Mouse (Mus musculus): ENCODE measurements around the gene Olfr430.
"Not testable (repeated sequence)": the region's sequence is repeated elsewhere in the genome, so short reads cannot be mapped to it uniquely, and the experiment has no call there.

Olfr430 gene

GRCm38 (mm10) chr1:174066305-174066704 lies at the start of gene Olfr430:
TSS of gene Olfr430 (plus strand) at chr1:174066605.
- DNase-seq: no peak

GRCm38 (mm10) chr1:174031698-174032097 lies 34.7 kb upstream of the Olfr430 start, which contains the start of gene Ifi205:
TSS of gene Ifi205 (minus strand) at chr1:174031810.
- DNase-seq: no peak

- DNase-seq: no peak
These were observed 30.6 kb upstream of the Olfr430 start for GRCm38 (mm10) chr1:174035841-174036240.

GRCm38 (mm10) chr1:174038480-174038879 lies 27.9 kb upstream of the Olfr430 start:
- no peak for DNase-seq

DNA sequence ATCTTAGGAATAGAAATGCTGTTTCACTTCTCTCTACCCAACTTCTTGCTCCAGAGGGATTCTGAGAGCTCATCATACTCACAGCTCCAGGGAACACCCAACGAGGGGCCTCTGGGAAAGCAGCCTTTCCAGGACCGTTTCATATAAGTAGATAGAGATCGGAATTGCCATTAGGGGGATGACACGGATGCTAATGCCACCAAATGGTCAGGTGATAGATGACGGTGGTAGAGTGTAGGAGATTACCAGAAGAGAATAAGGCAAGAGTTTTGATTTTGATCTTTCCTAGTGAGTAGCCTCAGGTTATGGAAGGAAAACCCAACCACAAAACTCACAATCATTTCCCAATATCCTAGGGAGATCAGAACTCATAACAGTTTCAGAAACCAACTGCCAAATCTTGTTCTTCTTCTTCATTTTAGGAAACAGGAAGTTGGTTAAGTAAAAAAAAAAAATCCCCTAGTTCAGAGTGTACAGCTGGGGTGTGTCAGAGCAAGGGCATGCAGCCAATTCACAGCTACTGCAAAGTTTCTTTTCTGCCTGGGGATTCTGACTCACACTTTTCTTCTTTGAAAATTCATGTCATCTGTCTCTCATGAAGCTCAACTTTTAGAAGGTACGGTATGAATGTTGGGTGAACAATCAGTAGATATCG lies 25.8 kb upstream of the Olfr430 start, which contains the start of gene Olfr433:
TSS of gene Olfr433 (plus strand) at position 183 of the 655 bp plus-strand sequence.
- DNase-seq: no peak

DNA sequence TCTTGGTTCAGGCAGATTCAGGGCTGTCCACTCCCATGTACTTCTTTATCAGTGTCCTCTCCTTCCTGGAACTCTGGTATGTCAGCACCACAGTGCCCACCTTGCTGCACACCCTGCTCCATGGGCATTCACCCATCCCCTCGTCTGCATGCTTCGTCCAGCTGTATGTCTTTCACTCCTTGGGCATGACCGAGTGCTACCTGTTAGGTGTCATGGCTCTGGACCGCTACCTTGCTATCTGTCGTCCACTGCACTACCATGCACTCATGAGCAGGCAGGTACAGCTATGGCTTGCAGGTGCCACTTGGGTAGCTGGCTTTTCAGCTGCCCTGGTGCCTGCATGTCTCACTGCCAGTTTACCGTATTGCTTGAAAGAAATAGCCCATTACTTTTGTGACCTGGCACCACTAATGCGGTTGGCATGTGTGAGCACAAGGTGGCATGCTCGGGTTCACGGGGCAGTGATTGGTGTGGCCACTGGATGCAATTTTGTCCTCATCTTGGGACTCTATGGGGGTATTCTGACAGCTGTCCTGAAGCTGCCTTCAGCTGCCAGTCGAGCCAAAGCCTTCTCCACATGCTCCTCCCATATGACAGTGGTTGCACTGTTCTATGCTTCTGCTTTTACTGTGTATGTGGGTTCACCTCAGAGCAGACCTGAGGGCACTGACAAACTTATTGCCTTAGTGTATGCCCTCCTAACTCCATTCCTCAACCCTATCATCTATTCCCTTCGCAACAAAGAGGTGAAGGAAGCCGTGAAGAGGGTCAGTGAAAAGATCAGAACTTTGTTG lies 24.1 kb upstream of the Olfr430 start:
- DNase-seq: not testable (repeated sequence)

GRCm38 (mm10) chr1:174044431-174044830 lies 22.0 kb upstream of the Olfr430 start:
- no peak for DNase-seq

- DNase-seq: not testable (repeated sequence)
These were observed 18.2 kb upstream of the Olfr430 start for GRCm38 (mm10) chr1:174048227-174048626.

GRCm38 (mm10) chr1:174048893-174049292 lies 17.5 kb upstream of the Olfr430 start, which contains the start of gene Olfr432:
TSS of gene Olfr432 (plus strand) at chr1:174049205.
- no peak for DNase-seq

DNA sequence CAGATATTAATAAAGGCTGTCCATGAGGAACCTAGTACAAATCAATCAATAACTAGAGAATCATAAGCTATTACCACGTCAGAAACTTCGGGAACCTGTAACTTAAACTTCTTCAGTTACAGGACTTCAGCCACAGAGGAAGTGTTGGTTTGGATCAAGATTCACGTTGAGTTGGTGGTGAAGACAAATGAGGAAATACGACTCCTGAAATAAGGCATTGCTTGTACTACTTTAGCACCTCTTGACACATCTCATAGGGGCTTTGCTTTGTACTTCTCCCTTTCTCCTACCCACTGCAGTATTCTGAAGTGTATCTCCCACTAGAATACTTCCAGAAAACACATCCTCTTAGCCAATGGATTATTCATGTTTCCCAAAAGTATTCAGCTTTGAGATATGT lies 17.0 kb upstream of the Olfr430 start:
- DNase-seq: not testable (repeated sequence)

- no peak for DNase-seq
These were observed 15.9 kb upstream of the Olfr430 start for GRCm38 (mm10) chr1:174050532-174050931.

- no peak for DNase-seq
These were observed 14.9 kb upstream of the Olfr430 start for GRCm38 (mm10) chr1:174051515-174051914.

DNA sequence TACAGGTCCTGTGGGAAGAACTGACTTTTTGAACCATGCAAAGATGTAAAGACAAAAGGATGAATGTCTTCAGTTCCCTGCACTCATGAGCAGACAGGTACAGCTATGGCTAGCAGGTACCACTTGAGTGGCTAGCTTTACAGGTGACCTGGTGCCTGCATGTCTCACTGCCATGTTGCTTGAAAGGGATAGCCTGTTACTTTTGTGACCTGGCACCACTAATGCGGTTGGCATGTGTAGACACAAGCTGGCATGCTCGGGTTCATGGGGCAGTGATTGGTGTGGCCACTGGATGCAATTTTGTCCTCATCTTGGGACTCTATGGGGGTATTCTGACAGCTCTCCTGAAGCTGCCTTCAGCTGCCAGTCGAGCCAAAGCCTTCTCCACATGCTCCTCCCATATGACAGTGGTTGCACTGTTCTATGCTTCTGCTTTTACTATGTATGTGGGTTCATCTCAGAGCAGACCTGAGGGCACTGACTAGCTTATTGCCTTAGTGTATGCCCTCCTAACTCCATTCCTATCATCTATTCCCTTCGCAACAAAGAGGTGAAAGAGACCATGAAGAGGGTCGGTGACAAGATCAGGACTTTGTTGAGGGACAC lies 14.4 kb upstream of the Olfr430 start:
- DNase-seq: no peak

DNA sequence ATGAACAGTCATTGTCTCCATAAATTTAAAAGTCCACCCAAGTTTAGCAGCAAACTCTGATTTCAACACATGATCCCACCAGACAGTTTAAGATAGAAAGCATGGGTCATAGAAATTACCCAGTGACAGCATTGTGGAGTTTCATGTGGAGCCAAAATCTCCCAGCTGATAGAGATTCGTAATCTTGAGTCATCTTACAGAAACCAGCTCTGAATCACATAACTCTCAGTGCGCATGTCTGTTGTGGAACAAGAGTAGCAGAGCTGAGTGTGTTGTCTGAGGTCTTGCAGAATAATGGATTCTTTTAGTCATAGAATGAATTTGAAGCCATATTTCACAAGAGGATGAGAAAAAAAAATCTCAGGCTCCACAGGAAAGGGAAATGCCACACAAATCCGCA lies 13.4 kb upstream of the Olfr430 start:
- no peak for DNase-seq

- DNase-seq: no peak
These were observed 11.2 kb upstream of the Olfr430 start for GRCm38 (mm10) chr1:174055248-174055647.

GRCm38 (mm10) chr1:174084031-174084430 lies 17.6 kb downstream of the Olfr430 start, which contains the start of gene Olfr429:
TSS of gene Olfr429 (plus strand) at chr1:174084331.
- no peak for DNase-seq

DNA sequence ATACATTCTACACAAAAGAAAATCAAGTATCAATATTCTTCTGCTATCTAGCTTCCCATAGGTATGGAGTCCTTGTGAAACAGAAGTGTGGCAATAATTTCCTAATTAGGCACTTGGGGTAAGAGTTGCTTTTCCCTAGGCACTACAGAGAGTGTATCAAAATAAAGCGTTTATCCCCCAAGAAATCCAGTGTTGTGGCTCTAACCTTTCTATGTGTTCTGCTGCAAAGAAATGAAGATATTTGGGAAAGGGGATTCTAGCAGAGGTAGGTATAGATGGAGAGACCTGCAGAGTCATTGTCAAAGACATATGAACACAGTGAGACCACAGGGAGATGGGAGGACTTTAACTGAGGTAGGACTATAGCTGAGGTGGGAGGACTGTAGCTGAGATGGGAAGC lies 30.2 kb downstream of the Olfr430 start, which contains the start of gene Olfr427:
TSS of gene Olfr427 (plus strand) at position 301 of the 400 bp plus-strand sequence.
- no peak for DNase-seq

DNA sequence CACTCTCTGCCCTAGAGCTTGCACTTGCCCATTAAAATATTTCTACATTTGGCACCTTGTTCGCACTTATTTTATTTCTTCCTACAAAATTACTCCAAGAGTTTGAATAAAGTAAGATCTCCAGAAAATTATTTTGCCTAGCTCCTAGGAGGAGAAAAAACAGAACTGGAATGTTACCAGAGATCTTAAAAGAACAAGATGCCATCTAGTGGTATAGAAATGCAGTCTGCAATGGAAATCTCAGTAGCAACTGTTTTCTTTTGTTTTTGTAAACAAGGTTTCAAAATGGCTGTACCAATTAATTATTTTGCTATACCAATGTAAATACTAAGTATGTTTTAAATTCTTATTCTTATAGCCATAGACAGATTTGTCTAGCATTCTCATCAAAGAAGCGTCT lies 37.3 kb downstream of the Olfr430 start:
- no peak for DNase-seq

DNA sequence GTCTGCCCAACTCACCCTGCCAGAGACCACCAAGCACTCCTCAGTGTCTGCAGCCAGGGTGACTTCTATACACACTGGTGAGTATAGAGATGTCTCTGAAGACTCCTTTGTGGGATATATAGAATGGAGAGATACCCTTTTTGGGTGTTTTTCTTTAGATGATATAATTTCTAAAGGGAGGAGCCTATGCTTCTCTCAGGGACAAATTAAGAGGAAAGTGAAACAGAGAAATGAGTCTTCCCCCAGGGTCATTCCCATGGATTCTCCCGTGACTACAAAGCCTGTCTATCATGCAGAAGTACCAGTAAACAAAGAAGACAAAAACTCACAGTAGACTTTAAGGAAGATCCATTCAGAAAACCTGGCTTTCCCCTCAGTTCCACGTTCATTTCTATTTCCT lies 54.7 kb downstream of the Olfr430 start, which contains the start of gene Olfr231:
TSS of gene Olfr231 (minus strand) at position 101 of the 400 bp plus-strand sequence.
- DNase-seq: no peak

Measured in cerebellum, postnatal 25 days (tissue).